Mouse (Mus musculus): ENCODE data around the gene Shisal1. TPM values are rescaled to one million over a fixed set of nuclear protein-coding genes. Genes with fewer than 3 reads are reported as not detected.

The Shisal1 gene
- polyA plus RNA-seq, 1 experiment from 2014 or later = 1.3 TPM

- Histone ChIP-seq H3K9ac (no peak overlapping the region), H3K4me3 (no peak overlapping the region), H3K36me3 (no peaks in the 10 kb centered on the region), H3K4me1 (no peaks in the 10 kb centered on the region; the same call in 1 of the 2 replicates), H3K9me3 (no peaks in the 10 kb centered on the region), H3K4me2 (no peak overlapping the region), H3K27me3 (no peaks in the 10 kb centered on the region), H3K27ac (no peak overlapping the region)
- 80% methylated on average over 4 of the region's 4 CpGs for WGBS
- no peak for ATAC-seq (ENCODE audit: insufficient number of reproducible peaks, insufficient read depth, low FRiP score, low TSS enrichment, low read depth)
Measured at GRCm38 (mm10) chr15:84331066-84331612, 115.8 kb downstream of the Shisal1 start.

DNA sequence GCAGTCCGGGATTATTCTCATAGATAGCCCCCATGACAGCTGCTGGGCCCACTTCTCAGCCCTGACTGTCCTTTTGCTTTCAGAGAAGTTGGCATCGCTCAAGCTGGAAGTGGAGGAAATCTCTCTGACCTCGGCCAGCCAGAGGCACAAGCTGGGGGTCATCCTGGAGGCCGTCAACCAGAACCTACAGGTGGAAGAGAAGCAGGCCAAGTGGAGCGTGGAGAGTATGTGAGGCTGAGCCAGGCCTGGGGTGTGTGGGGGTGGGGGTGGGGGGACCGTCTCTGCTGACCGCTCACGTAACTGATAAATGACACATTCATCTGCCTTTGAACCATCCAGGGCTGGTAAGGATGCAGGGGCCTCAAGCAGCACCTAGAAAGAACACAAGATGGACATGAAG, 117.0 kb downstream of the Shisal1 start:
- no peak for ATAC-seq (ENCODE audit: insufficient number of reproducible peaks, insufficient read depth, low FRiP score, low TSS enrichment, low read depth)
- no peaks in the 10 kb centered on the region for H3K9me3 ChIP-seq
- no peak overlapping the region for H3K27ac ChIP-seq
- no peak overlapping the region for H3K9ac ChIP-seq
- WGBS = 86% methylated on average over 8 of the region's 8 CpGs
- no peaks in the 10 kb centered on the region for H3K36me3 ChIP-seq
- no peak overlapping the region for H3K4me2 ChIP-seq
- no peak overlapping the region for H3K4me3 ChIP-seq
- peaks cover 3% of the 10 kb centered on the region for H3K4me1 ChIP-seq
- H3K27me3 ChIP-seq = no peaks in the 10 kb centered on the region

Other genes starting within 250 kb of the Shisal1 start
- gene Parvb, start 215.1 kb downstream of the Shisal1 start, polyA plus RNA-seq (2015; fragmentation: Nextera tagmentation; extraction: Ambion mirVana) = 4.4 TPM in 2 replicates
- gene Parvg, start 123.1 kb downstream of the Shisal1 start, polyA plus RNA-seq (2015; fragmentation: Nextera tagmentation; extraction: Ambion mirVana) = 1.3 and 1.5 TPM in 2 replicates
- 21.6 and 21.9 TPM in 2 replicates for gene Rtl6, start 110.7 kb upstream of the Shisal1 start, polyA plus RNA-seq (2015; fragmentation: Nextera tagmentation; extraction: Ambion mirVana)
- gene Prr5, start 222.5 kb upstream of the Shisal1 start, polyA plus RNA-seq (2015; fragmentation: Nextera tagmentation; extraction: Ambion mirVana) = 18.8 and 20.7 TPM in 2 replicates

Data from embryonic facial prominence, embryonic 13.5 days (tissue).